Mouse (Mus musculus) heart, postnatal 0 days (tissue): Measurements from ENCODE around the gene Lpar3.

Source experiments
- CTCF ChIP-seq: IDR thresholded peaks from 2 replicates; pipeline ENCODE4 v1.5.1; 2016; ENCODE audit warnings: antibody characterized with exemption, control low read depth, low read depth
- EP300 ChIP-seq: IDR thresholded peaks from 2 replicates; pipeline ENCODE4 v1.6.1; 2016; ENCODE audit warnings: antibody characterized with exemption, low read depth

- TF ChIP-seq CTCF = no peak
- TF ChIP-seq EP300 = no peak
Measured at GRCm38 (mm10) chr3:146207440-146207839, 13.3 kb upstream of the Lpar3 start.
